Mouse (Mus musculus) myocyte (in vitro differentiated cells): ENCODE results near the gene Yap1. TPM values are rescaled to one million over a fixed set of nuclear protein-coding genes. Genes with fewer than 3 reads are reported as not detected.

Experiments
- H3K27me3 ChIP-seq: one replicate; pipeline ENCODE4 v1.6.1; 2011; ENCODE audit not compliant: control insufficient read depth, insufficient read depth, insufficient read length
- H3K36me3 ChIP-seq: one replicate; pipeline ENCODE4 v1.6.1; 2011; ENCODE audit not compliant: control insufficient read depth, insufficient read depth
- H3K4me2 ChIP-seq: one replicate; pipeline ENCODE4 v1.6.1; 2011; ENCODE audit warnings: low read depth, control low read depth
- H3K4me3 ChIP-seq: one replicate; pipeline ENCODE4 v1.5.1; 2011; ENCODE audit warnings: mild to moderate bottlenecking, control low read depth, moderate library complexity
- H3K79me2 ChIP-seq: one replicate; pipeline ENCODE4 v1.6.1; 2011; ENCODE audit not compliant: control insufficient read depth, insufficient read depth
- H3ac ChIP-seq: one replicate; pipeline ENCODE4 v1.6.1; 2011; ENCODE audit not compliant: control insufficient read depth, insufficient read length
- CEBPB ChIP-seq: IDR thresholded peaks from 2 replicates; pipeline ENCODE4 v1.6.1; 2011; ENCODE audit warnings: mild to moderate bottlenecking, moderate library complexity; ENCODE audit not compliant: poor library complexity, insufficient read depth, severe bottlenecking
- E2F4 ChIP-seq: IDR thresholded peaks from one replicate; pipeline ENCODE4 v1.6.1; 2011; ENCODE audit warnings: mild to moderate bottlenecking, control low read depth, moderate library complexity; ENCODE audit not compliant: insufficient read depth
- MAX ChIP-seq: IDR thresholded peaks from one replicate; pipeline ENCODE4 v1.6.1; 2011; ENCODE audit warnings: low read depth, mild to moderate bottlenecking, control low read depth
- MYOD1 ChIP-seq, 3 experiments: IDR thresholded peaks; one replicate each; pipeline ENCODE4 v1.6.1; 2011; ENCODE audit warnings: control low read depth in 2 of 3, low read depth in 2 of 3, mild to moderate bottlenecking in 2 of 3, moderate library complexity in 1 of 3; ENCODE audit not compliant: insufficient read length in 2 of 3, control insufficient read depth in 1 of 3
- MYOG ChIP-seq, 3 experiments: IDR thresholded peaks; one replicate each; pipeline ENCODE4 v1.6.1; 2011; ENCODE audit warnings: control low read depth in 2 of 3, low read depth in 2 of 3, mild to moderate bottlenecking in 2 of 3; ENCODE audit not compliant: insufficient read length in 2 of 3, control insufficient read depth in 1 of 3, insufficient read depth in 1 of 3
- POLR2A ChIP-seq: IDR thresholded peaks from one replicate; pipeline ENCODE4 v1.6.1; 2011; ENCODE audit warnings: low read depth, mild to moderate bottlenecking, control low read depth, moderate library complexity; ENCODE audit not compliant: insufficient read length
- POLR2AphosphoS2 ChIP-seq: IDR thresholded peaks from one replicate; pipeline ENCODE4 v1.6.1; 2011; ENCODE audit warnings: low read depth, control low read depth; ENCODE audit not compliant: insufficient read length
- REST ChIP-seq: IDR thresholded peaks from one replicate; pipeline ENCODE4 v1.6.1; 2011; ENCODE audit warnings: mild to moderate bottlenecking, control low read depth, moderate library complexity; ENCODE audit not compliant: insufficient read depth, insufficient read length
- SRF ChIP-seq: IDR thresholded peaks from one replicate; pipeline ENCODE4 v1.6.1; 2011; ENCODE audit warnings: low read depth; ENCODE audit not compliant: control insufficient read depth, insufficient read length
- TCF12 ChIP-seq: IDR thresholded peaks from one replicate; pipeline ENCODE4 v1.6.1; 2011; ENCODE audit warnings: mild to moderate bottlenecking, control low read depth; ENCODE audit not compliant: poor library complexity, insufficient read depth, severe bottlenecking
- TCF3 ChIP-seq: IDR thresholded peaks from one replicate; pipeline ENCODE4 v1.6.1; 2011; ENCODE audit warnings: low read depth, control low read depth; ENCODE audit not compliant: insufficient read length
- USF1 ChIP-seq: IDR thresholded peaks from one replicate; pipeline ENCODE4 v1.6.1; 2011; ENCODE audit warnings: low read depth, mild to moderate bottlenecking, control low read depth, moderate library complexity
- polyA plus RNA-seq: library from polyadenylated mRNA; unstranded; fragments of >200 nt; fragmentation: generic; extraction: Trizol; gene quantifications from one replicate; pipeline ENCODE4 v1.2.1, GENCODE M21; 2012; ENCODE audit warnings: missing spikeins

Yap1 gene
- polyA plus RNA-seq, 1 experiment, result 27.5 TPM

- no peaks in the 10 kb centered on the region for H3K79me2 ChIP-seq
- H3K36me3 ChIP-seq, result peaks cover 26% of the 10 kb centered on the region
- no peak overlapping the region for H3K4me2 ChIP-seq
- H3K4me3 ChIP-seq, result no peak overlapping the region
- H3ac ChIP-seq, result no peak overlapping the region
- TF ChIP-seq CEBPB (no peak), MYOD1 (IDR thresholded peaks at IDR 0.05; ENCODE audit: control insufficient read depth in 1 of 3, insufficient read length in 2 of 3, low read depth in 2 of 3) (no peak), POLR2AphosphoS2 (no peak)
- no peaks in the 10 kb centered on the region for H3K27me3 ChIP-seq
Observed at GRCm38 (mm10) chr9:7943796-7944462, 60.5 kb downstream of the Yap1 start.

- Histone ChIP-seq H3K4me2 (no peak overlapping the region), H3K4me3 (no peak overlapping the region), H3ac (no peak overlapping the region), H3K27me3 (no peaks in the 10 kb centered on the region), H3K36me3 (peaks cover 23% of the 10 kb centered on the region), H3K79me2 (no peaks in the 10 kb centered on the region)
- no peak for TF ChIP-seq MYOD1 (IDR thresholded peaks at IDR 0.05; ENCODE audit: control insufficient read depth in 1 of 3, insufficient read length in 2 of 3, low read depth in 2 of 3)
- no peak for TF ChIP-seq MAX
- no peak for TF ChIP-seq POLR2AphosphoS2
- no peak for TF ChIP-seq POLR2A
- no peak for TF ChIP-seq REST
- no peak for TF ChIP-seq SRF
Observed at GRCm38 (mm10) chr9:7942701-7943100, 61.7 kb downstream of the Yap1 start.

GRCm38 (mm10) chr9:7940075-7940474, 64.3 kb downstream of the Yap1 start:
- no peak overlapping the region for H3K4me3 ChIP-seq
- no peaks in the 10 kb centered on the region for H3K79me2 ChIP-seq
- H3K4me2 ChIP-seq, result no peak overlapping the region
- H3K27me3 ChIP-seq, result no peaks in the 10 kb centered on the region
- no peak overlapping the region for H3ac ChIP-seq
- TF ChIP-seq MYOG (IDR thresholded peaks at IDR 0.05; ENCODE audit: control insufficient read depth in 1 of 3, insufficient read depth in 1 of 3, insufficient read length in 2 of 3, low read depth in 2 of 3), result no peak
- no peak for TF ChIP-seq POLR2AphosphoS2
- no peak for TF ChIP-seq TCF12
- no peak for TF ChIP-seq E2F4
- no peak for TF ChIP-seq TCF3
- no peak for TF ChIP-seq REST
- no peak for TF ChIP-seq SRF
- TF ChIP-seq MYOD1 (IDR thresholded peaks at IDR 0.05; ENCODE audit: control insufficient read depth in 1 of 3, insufficient read length in 2 of 3, low read depth in 2 of 3), result no peak
- no peak for TF ChIP-seq CEBPB
- TF ChIP-seq USF1, result no peak
- no peak for TF ChIP-seq POLR2A
- TF ChIP-seq MAX, result no peak
- H3K36me3 ChIP-seq, result peaks cover 42% of the 10 kb centered on the region

DNA sequence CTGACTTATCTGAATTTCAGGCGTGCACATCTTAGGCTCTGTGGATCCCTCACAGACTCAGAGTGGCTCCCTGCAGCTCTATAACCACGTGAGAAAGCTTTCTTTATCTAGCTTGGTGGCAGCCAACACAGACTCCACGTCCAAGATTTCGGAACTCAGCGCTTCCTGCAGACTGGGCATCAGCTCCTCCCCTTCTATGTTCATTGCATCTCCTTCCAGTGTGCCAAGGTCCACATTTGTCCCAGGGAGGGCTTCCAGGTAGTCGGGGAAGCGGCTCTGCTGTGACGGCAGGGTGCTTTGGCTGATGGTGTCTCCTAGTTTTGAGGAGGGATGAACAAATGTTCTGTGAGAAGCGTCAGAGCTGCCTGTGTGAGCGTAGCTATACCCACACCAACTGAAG, 70.0 kb downstream of the Yap1 start:
- no peak overlapping the region for H3K4me2 ChIP-seq
- no peaks in the 10 kb centered on the region for H3K79me2 ChIP-seq
- H3K4me3 ChIP-seq, result no peak overlapping the region
- TF ChIP-seq POLR2A, result no peak
- TF ChIP-seq E2F4, result no peak
- TF ChIP-seq MYOD1 (IDR thresholded peaks at IDR 0.05; ENCODE audit: control insufficient read depth in 1 of 3, insufficient read length in 2 of 3, low read depth in 2 of 3), result no peak
- no peak for TF ChIP-seq TCF3
- no peaks in the 10 kb centered on the region for H3K27me3 ChIP-seq
- peaks cover 40% of the 10 kb centered on the region for H3K36me3 ChIP-seq
- H3ac ChIP-seq, result no peak overlapping the region

- Histone ChIP-seq H3K27me3 (no peaks in the 10 kb centered on the region), H3K4me2 (no peak overlapping the region), H3K79me2 (no peaks in the 10 kb centered on the region), H3K36me3 (peaks cover 9% of the 10 kb centered on the region), H3K4me3 (no peak overlapping the region), H3ac (no peak overlapping the region)
- TF ChIP-seq MAX (no peak), MYOD1 (IDR thresholded peaks at IDR 0.05; ENCODE audit: control insufficient read depth in 1 of 3, insufficient read length in 2 of 3, low read depth in 2 of 3) (no peak), POLR2A (no peak)
Observed at GRCm38 (mm10) chr9:7929552-7929951, 74.8 kb downstream of the Yap1 start.

DNA sequence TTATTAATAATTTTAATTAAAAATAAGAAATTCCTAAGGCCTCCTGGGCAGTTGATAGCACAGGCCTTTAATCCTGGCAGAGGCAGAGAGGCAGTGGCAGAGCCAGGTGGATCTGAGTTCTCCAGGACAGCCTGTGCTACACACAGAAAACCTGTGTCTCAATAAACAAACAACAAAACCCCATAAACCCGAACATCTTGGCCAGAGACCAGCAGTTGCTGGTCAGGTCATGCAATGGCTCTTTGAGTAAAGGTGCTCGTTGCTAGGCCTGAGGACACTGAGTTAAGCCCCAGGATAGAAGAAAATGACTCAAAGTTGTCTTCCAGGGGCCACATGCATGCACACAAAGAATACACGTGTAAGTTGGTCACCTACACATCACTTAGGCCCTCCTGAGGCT, 75.5 kb downstream of the Yap1 start:
- Histone ChIP-seq H3K4me2 (no peak overlapping the region), H3K79me2 (no peaks in the 10 kb centered on the region), H3K4me3 (no peak overlapping the region), H3K36me3 (peaks cover 9% of the 10 kb centered on the region), H3K27me3 (no peaks in the 10 kb centered on the region), H3ac (no peak overlapping the region)
- no peak for TF ChIP-seq MYOD1 (IDR thresholded peaks at IDR 0.05; ENCODE audit: control insufficient read depth in 1 of 3, insufficient read length in 2 of 3, low read depth in 2 of 3)
- no peak for TF ChIP-seq TCF3
- no peak for TF ChIP-seq SRF
- no peak for TF ChIP-seq POLR2A
- no peak for TF ChIP-seq MAX
- TF ChIP-seq MYOG (IDR thresholded peaks at IDR 0.05; ENCODE audit: control insufficient read depth in 1 of 3, insufficient read depth in 1 of 3, insufficient read length in 2 of 3, low read depth in 2 of 3), result no peak
- no peak for TF ChIP-seq POLR2AphosphoS2
- TF ChIP-seq E2F4, result no peak
